Mouse (Mus musculus): Measurements from ENCODE around the gene Lmo7.

DNA sequence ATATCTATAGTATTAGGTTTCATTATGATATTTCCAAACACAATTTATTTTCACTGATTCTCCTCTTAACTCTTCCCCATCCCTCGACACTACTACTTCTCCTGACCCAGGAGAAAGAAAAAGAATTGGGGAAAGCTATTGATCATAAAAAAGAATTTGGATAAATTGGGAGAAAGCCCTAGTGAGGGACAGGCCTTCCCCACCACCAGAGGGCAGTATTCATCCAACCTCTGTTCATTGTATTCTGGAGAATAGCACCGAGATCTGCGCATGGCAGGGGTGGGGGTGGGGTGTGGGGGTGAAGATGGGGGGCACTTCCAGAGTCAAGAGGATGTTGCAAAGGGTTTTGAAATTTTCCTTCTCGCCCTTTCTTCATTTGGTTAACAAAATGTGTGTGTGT, 44.9 kb downstream of the Lmo7 start:
- TF ChIP-seq EP300 (IDR thresholded peaks at IDR 0.05; ENCODE audit: low read depth), result no peak
- peak; percentile 59 for TF ChIP-seq CTCF (IDR thresholded peaks at IDR 0.05; ENCODE audit: low read depth)
